Mouse (Mus musculus) heart, adult 2 months (tissue): ENCODE data around the gene Tgm2.

Experiments used
- CTCF ChIP-seq: fragments of 200-600 bp; IDR thresholded peaks from 2 replicates; pipeline ENCODE4 v1.8.1; 2022; ENCODE audit warnings: antibody characterized with exemption, mild to moderate bottlenecking, moderate library complexity
- EP300 ChIP-seq: fragments of 200-500 bp; IDR thresholded peaks from 2 replicates; pipeline ENCODE4 v1.6.1; 2011; ENCODE audit warnings: low read depth, low read length, control low read depth; ENCODE audit not compliant: insufficient read depth
- POLR2A ChIP-seq: fragments of 200-500 bp; IDR thresholded peaks from 2 replicates; pipeline ENCODE4 v1.6.1; 2011; ENCODE audit warnings: mild to moderate bottlenecking, low read depth, low read length, control low read depth; ENCODE audit not compliant: insufficient read depth

DNA sequence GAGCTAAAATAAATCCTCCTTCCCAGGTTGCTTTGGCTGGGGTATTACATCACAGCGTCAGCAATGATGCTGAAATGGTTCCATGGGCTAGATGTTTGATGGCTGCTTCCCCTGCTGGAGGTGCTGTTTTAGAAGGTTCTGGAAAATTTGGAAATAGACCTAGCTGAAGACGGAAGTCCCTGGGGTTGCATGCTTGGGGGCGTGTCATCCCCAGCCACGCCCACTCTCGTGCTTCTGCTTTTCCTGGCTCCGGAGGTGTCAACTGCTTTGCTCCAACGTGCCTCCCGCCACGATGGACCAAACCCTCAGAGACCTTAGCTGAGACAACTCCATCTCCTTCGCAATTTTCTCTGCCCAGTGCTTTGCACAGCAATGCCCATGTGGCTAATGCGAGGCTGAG is 43.2 kb upstream of the Tgm2 start:
- TF ChIP-seq CTCF (no peak), POLR2A (no peak), EP300 (no peak)
